Mouse (Mus musculus) embryonic facial prominence, embryonic 10.5 days (tissue): ENCODE data around the gene Eif2b1. TPM values are rescaled to one million over a fixed set of nuclear protein-coding genes. Genes with fewer than 3 reads are reported as not detected.
A peak's percentile ranks its signal among the peaks of the same experiment; 100 is the strongest.
"Not testable (repeated sequence)": the region's sequence is repeated elsewhere in the genome, so short reads cannot be mapped to it uniquely, and the experiment has no call there.

ENCODE experiments used
- DNase-seq: peaks from one replicate; pipeline ENCODE4 v3.0.0-alpha.2; 2017; ENCODE audit warnings: low spot score
- H3K27ac ChIP-seq: fragments of 300-500 bp; sonication (generic); replicated peaks from 2 replicates; pipeline ENCODE4 v1.5.1; 2016; ENCODE audit warnings: mild to moderate bottlenecking
- H3K27me3 ChIP-seq: fragments of 300-500 bp; sonication (generic); replicated peaks from 2 replicates; pipeline ENCODE4 v1.6.1; 2016; ENCODE audit warnings: low read depth, mild to moderate bottlenecking; ENCODE audit not compliant: poor library complexity, severe bottlenecking
- H3K36me3 ChIP-seq: fragments of 300-500 bp; sonication (generic); replicated peaks from 2 replicates; pipeline ENCODE4 v1.6.1; 2016; ENCODE audit warnings: mild to moderate bottlenecking, moderate library complexity
- H3K4me1 ChIP-seq: fragments of 300-500 bp; sonication (generic); 2 replicates; pipeline ENCODE4 v1.6.1; 2016
- H3K4me3 ChIP-seq: fragments of 300-500 bp; sonication (generic); 2 replicates; pipeline ENCODE4 v1.5.1; 2016; ENCODE audit warnings: mild to moderate bottlenecking, moderate library complexity
- H3K9me3 ChIP-seq: fragments of 300-500 bp; sonication (generic); 2 replicates; pipeline ENCODE4 v1.6.1; 2016; ENCODE audit warnings: mild to moderate bottlenecking
- WGBS: fragments of 180-500 bp; shearing (Covaris S2); methylation state at CpG from one replicate; pipeline ENCODE4 v1.1.7; 2016; 5-methylcytosine and 5-hydroxymethylcytosine counted together
- polyA plus RNA-seq: library from polyadenylated mRNA; unstranded; fragments of >200 nt; fragmentation: Nextera tagmentation; extraction: Ambion mirVana; gene quantifications from 2 replicates; pipeline ENCODE4 v1.2.1, GENCODE M21; 2016

Gene Eif2b1
- polyA plus RNA-seq = 83.7 and 88.2 TPM in 2 replicates

DNA sequence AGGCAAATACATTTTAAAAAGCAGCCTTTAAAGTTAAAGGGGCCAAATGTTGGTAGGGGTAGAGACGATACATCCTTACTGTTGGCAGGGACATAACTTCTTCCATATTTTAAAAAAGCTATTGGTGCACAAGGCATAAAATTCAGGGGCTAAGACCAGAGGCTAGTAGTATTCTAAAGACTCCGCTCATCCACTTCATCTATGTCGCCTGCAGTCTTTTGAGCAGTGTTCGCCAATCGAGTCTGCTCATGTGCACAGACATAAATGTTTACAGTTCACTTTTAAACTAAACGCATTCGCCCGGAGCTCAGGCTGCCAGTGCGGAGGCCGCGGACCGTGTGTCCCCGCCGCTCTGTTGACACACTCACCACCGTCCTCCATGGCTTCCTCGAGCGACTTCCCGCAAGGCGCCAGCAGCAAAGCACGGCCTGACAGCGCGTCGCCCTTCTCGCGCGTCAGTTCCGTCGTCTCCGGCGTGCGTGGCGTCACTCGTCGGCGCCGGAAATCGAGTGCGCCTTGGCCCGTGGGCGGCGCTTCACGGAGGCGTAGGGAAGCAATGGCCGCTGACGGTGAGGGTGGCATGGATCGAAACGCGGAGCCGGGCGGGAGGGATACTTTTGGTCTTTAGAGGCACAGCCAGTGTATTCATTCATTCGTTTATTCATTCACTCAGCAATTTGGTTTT lies at the start of gene Eif2b1, which contains the start of gene Gtf2h3:
Eif2b1 (minus strand) TSS at position 499 of the 685 bp plus-strand sequence.
Gtf2h3 (plus strand) TSS at position 508 of the 685 bp plus-strand sequence.
- H3K36me3 ChIP-seq = peaks cover 58% of the 10 kb centered on the region
- peak within 1 kb of the TSS; percentile 86 for H3K4me3 ChIP-seq
- no peaks in the 10 kb centered on the region for H3K27me3 ChIP-seq
- peak within 1 kb of the TSS; percentile 79 for H3K27ac ChIP-seq
- peaks cover 21% of the 10 kb centered on the region for H3K4me1 ChIP-seq
- peak; percentile 95 for DNase-seq
- H3K9me3 ChIP-seq = no peaks in the 10 kb centered on the region
- 1% methylated on average over 51 of the region's 51 CpGs for WGBS

- Histone ChIP-seq H3K9me3 (no peaks in the 10 kb centered on the region), H3K4me1 (peaks cover 12% of the 10 kb centered on the region), H3K27ac (no peak overlapping the region), H3K27me3 (no peaks in the 10 kb centered on the region), H3K36me3 (peaks cover 14% of the 10 kb centered on the region), H3K4me3 (no peak overlapping the region)
- 87% methylated on average over 9 of the region's 9 CpGs for WGBS
- DNase-seq = no peak
Observed at GRCm38 (mm10) chr5:124624291-124624690, 45.4 kb upstream of the Eif2b1 start.

DNA sequence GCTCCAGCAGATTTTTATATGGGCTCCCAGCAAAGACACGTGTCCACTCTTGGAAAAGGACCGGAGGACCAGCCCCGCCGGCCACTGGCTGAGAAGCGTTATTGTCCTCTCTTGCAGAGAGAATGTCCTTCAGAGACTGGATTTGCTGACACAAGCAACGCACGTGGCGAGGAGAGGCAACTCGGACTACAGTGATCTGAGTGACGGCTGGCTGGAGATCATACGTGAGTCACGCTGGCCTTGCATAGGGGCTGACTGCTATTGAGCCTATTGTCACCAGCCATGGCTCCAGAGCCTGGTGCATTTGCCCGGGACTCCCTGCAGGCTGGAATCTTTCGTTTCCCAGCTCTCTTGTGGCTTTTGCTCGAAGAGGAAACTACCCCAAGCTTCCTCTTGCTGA lies 44.0 kb upstream of the Eif2b1 start:
- no peak for DNase-seq
- Histone ChIP-seq H3K4me3 (no peak overlapping the region), H3K27ac (no peak overlapping the region), H3K36me3 (peaks cover 24% of the 10 kb centered on the region), H3K9me3 (no peaks in the 10 kb centered on the region), H3K4me1 (peaks cover 2% of the 10 kb centered on the region), H3K27me3 (no peaks in the 10 kb centered on the region)
- 88% methylated on average over 15 of the region's 15 CpGs for WGBS

DNA sequence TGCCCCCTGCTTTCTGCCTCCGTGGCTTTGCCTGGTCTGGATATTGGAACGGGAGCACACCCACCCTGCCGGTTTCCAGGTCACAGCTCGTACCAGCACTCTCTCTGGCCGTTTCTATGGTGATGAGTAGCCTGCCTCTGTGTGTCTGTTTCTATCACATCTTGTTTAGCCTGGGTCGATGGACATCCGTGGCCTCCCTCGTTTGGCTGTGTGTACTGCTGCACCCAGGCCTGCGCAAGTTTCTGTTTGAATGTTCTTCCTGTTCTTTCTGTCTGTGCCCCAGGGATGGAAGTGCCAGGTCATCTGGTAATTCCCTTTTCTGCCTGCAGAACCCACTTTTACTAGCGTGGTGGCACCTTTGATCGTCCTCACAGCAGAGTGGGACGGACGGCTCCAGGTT lies 42.4 kb upstream of the Eif2b1 start:
- Histone ChIP-seq H3K27ac (no peak overlapping the region), H3K4me3 (no peak overlapping the region), H3K36me3 (peaks cover 34% of the 10 kb centered on the region), H3K4me1 (no peaks in the 10 kb centered on the region), H3K9me3 (no peaks in the 10 kb centered on the region), H3K27me3 (no peaks in the 10 kb centered on the region)
- WGBS = 84% methylated on average over 13 of the region's 13 CpGs
- DNase-seq = no peak

DNA sequence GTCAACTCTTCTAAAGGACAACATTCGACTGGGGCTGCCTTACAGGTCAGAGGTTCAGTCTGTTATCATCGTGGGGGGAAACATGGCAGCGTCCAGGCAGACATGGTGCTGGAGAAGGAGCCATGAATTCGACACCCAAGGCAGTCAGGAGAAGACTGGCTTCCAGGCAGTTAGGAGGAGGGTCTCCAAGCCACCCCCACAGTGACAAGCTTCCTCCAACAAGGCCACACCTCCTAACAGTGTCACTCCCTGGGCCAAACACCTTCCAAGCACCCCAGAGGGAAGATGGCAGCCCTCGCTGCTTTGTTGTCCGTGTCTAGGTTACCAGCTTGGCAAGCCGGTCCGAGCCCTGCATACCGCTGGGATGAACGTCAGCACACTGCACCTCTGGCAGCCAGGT lies 39.8 kb upstream of the Eif2b1 start:
- Histone ChIP-seq H3K36me3 (peaks cover 41% of the 10 kb centered on the region), H3K27ac (no peak overlapping the region)
- 82% methylated on average over 10 of the region's 10 CpGs for whole genome bisulfite sequencing

DNA sequence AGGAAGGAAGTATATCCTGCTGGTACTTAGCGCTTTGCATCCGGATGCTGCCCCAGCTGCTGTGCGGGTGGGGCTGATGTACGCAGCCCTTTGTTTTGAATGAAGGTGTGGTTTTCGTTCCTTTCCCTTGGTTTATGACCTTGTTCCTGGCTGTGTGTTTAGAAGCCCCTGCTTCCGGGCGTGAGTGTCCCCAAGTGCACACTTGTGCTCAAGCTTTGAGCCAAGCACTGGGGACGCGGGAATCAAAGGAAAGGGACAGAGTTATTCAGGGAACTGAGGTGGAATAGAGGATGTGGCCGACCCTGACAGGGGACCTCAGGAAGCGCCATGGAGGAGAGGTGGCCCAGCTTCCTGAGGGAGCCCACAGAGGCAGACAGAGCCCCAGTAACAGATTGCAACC lies 35.8 kb upstream of the Eif2b1 start:
- 90% methylated on average over 11 of the region's 11 CpGs for WGBS
- Histone ChIP-seq H3K4me3 (no peak overlapping the region), H3K27me3 (no peaks in the 10 kb centered on the region), H3K4me1 (no peaks in the 10 kb centered on the region), H3K27ac (no peak overlapping the region), H3K36me3 (peaks cover 64% of the 10 kb centered on the region), H3K9me3 (no peaks in the 10 kb centered on the region)
- no peak for DNase-seq

More for the DNA sequence above, 39.8 kb upstream of the Eif2b1 start:
- H3K4me3 ChIP-seq = no peak overlapping the region
- no peaks in the 10 kb centered on the region for H3K9me3 ChIP-seq
- no peak for DNase-seq
- no peaks in the 10 kb centered on the region for H3K27me3 ChIP-seq
- H3K4me1 ChIP-seq = no peaks in the 10 kb centered on the region

DNA sequence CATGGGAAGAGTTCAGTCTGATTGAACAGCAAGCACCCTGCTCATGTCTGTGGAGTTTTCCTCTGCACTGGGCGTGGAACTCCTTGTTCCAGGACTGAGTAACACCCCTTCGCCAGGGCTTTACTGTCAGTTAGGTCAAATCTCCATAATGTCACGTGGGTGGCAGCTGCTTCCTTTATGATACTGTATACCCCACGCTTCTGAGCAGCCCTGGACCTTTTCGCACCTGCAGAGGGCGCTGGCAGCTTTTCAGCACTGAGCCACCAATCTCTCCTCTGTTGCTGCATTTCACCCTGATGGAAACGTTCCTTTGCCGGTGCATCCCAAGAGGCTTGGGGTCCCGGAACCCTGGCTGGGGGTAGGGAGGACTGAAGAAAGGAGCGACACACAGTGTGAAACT lies 32.0 kb upstream of the Eif2b1 start:
- Histone ChIP-seq H3K9me3 (no peaks in the 10 kb centered on the region), H3K36me3 (peaks cover 59% of the 10 kb centered on the region), H3K27ac (no peak overlapping the region), H3K4me1 (no peaks in the 10 kb centered on the region), H3K4me3 (no peak overlapping the region), H3K27me3 (no peaks in the 10 kb centered on the region)
- WGBS = 72% methylated on average over 10 of the region's 10 CpGs
- no peak for DNase-seq

- 83% methylated on average over 17 of the region's 17 CpGs for WGBS
- Histone ChIP-seq H3K36me3 (peaks cover 27% of the 10 kb centered on the region), H3K27ac (no peak overlapping the region)
Observed at GRCm38 (mm10) chr5:124605041-124605622, 26.2 kb upstream of the Eif2b1 start.

GRCm38 (mm10) chr5:124604296-124604695 lies 25.4 kb upstream of the Eif2b1 start:
- Histone ChIP-seq H3K27me3 (no peaks in the 10 kb centered on the region), H3K27ac (no peak overlapping the region), H3K4me1 (peaks cover 6% of the 10 kb centered on the region), H3K4me3 (no peak overlapping the region), H3K9me3 (no peaks in the 10 kb centered on the region), H3K36me3 (peaks cover 22% of the 10 kb centered on the region)
- DNase-seq = no peak
- WGBS = 92% methylated on average over 4 of the region's 4 CpGs

More at GRCm38 (mm10) chr5:124605041-124605622, 26.2 kb upstream of the Eif2b1 start:
- Histone ChIP-seq H3K4me1 (no peaks in the 10 kb centered on the region), H3K27me3 (no peaks in the 10 kb centered on the region), H3K4me3 (no peak overlapping the region), H3K9me3 (no peaks in the 10 kb centered on the region)
- DNase-seq = no peak

- no peaks in the 10 kb centered on the region for H3K9me3 ChIP-seq
- no peak overlapping the region for H3K27ac ChIP-seq
- DNase-seq = peak; percentile 63
- 72% methylated on average over 5 of the region's 5 CpGs for WGBS
- no peak overlapping the region for H3K4me3 ChIP-seq
- H3K36me3 ChIP-seq = peaks cover 8% of the 10 kb centered on the region
- H3K4me1 ChIP-seq = peaks cover 11% of the 10 kb centered on the region
- no peaks in the 10 kb centered on the region for H3K27me3 ChIP-seq
Observed at GRCm38 (mm10) chr5:124602349-124602748, 23.4 kb upstream of the Eif2b1 start.

DNA sequence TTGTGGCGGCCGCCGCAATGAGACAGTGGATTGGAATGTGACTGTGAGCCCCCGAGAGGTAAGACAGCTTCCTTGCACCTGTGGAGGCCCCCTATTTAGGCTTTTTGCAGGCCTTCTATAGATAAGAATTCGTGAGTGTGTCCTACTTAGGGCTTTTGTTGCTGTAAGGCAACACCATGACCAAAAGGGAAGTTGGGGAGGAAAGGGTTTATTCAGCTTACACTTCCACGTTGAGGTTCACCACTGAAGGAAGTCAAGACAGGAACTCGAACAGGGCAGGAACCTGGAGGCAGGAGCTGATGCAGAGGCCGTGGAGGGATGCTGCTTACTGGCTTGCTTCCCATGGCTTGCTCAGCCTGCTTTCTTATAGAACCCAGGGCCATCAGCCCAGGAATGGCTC lies 20.8 kb upstream of the Eif2b1 start:
- peaks cover 11% of the 10 kb centered on the region for H3K4me1 ChIP-seq
- H3K4me3 ChIP-seq = peak overlapping the region; percentile 89
- 64% methylated on average over 8 of the region's 8 CpGs for WGBS
- not testable (repeated sequence) for H3K9me3 ChIP-seq, H3K27me3 ChIP-seq, H3K27ac ChIP-seq, DNase-seq
- peaks cover 30% of the 10 kb centered on the region for H3K36me3 ChIP-seq

GRCm38 (mm10) chr5:124598224-124599174 lies 19.6 kb upstream of the Eif2b1 start:
- peak overlapping the region; percentile 85 for H3K27ac ChIP-seq
- peak; percentile 93 for DNase-seq
- no peaks in the 10 kb centered on the region for H3K9me3 ChIP-seq
- WGBS = 6% methylated on average over 30 of the region's 30 CpGs
- H3K36me3 ChIP-seq = peaks cover 42% of the 10 kb centered on the region
- H3K4me3 ChIP-seq = peak overlapping the region; percentile 89
- no peaks in the 10 kb centered on the region for H3K27me3 ChIP-seq
- H3K4me1 ChIP-seq = peaks cover 11% of the 10 kb centered on the region
